Mouse (Mus musculus): ENCODE data around the gene Prl8a2. TPM values are rescaled to one million over a fixed set of nuclear protein-coding genes. Genes with fewer than 3 reads are reported as not detected.

The Prl8a2 gene
- total RNA-seq (2021): not detected
- long read RNA-seq, experiment 1: 0 reads
- long read RNA-seq, experiment 2: 0 reads

DNA sequence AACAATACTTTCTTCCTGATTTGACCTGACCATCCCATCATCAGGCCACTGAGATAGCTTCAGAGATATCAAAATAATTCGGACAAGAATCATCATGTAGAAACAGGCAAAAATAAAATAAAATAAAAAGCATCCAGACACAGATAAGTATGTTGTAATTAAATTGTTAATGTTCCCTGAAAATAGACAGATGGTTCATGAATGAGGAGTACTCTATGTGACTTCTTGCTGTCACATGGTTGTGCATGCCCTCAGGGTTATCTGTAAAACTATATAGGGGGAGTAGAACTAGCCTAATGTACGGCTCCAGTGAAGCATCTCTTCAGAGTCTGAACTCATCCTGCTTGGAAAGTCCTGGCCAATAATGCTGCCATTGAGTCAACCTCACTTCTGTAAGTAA is at the start of gene Prl8a2:
TSS of gene Prl8a2 (plus strand) at position 301 of the 400 bp plus-strand sequence.
- no peak for DNase-seq
- no peak within 1 kb of the TSS for H3K4me3 ChIP-seq
- no peak for TF ChIP-seq CTCF (IDR thresholded peaks at IDR 0.05)
- intact Hi-C loops (cut with DNase I): no loop called here
- no peak within 1 kb of the TSS for H3K27ac ChIP-seq

- no peak for TF ChIP-seq CTCF (IDR thresholded peaks at IDR 0.05)
- no peak within 1 kb of the TSS for H3K27ac ChIP-seq
- H3K4me3 ChIP-seq: no peak within 1 kb of the TSS
- DNase-seq: no peak
- intact Hi-C loops (cut with DNase I): no loop called here
These were observed 32.9 kb upstream of the Prl8a2 start, which contains the start of gene Prl6a1 for GRCm38 (mm10) chr13:27312334-27313225. Gene Prl6a1, plus strand, starts transcription at chr13:27312627.

GRCm38 (mm10) chr13:27334989-27335388 is 10.5 kb upstream of the Prl8a2 start:
- H3K4me3 ChIP-seq: no peak overlapping the region
- intact Hi-C loops (cut with DNase I): no loop called here

GRCm38 (mm10) chr13:27342733-27343275 is 2.7 kb upstream of the Prl8a2 start:
- Histone ChIP-seq H3K4me3 (no peak overlapping the region), H3K27ac (no peak overlapping the region)
- DNase-seq: no peak
- TF ChIP-seq CTCF (IDR thresholded peaks at IDR 0.05): no peak
- intact Hi-C loops (cut with DNase I): no loop called here

More at GRCm38 (mm10) chr13:27334989-27335388, 10.5 kb upstream of the Prl8a2 start:
- TF ChIP-seq CTCF (IDR thresholded peaks at IDR 0.05): no peak
- no peak overlapping the region for H3K27ac ChIP-seq
- no peak for DNase-seq

- intact Hi-C loops (cut with DNase I): no loop called here
- Histone ChIP-seq H3K27ac (no peak within 1 kb of the TSS), H3K4me3 (no peak within 1 kb of the TSS)
- TF ChIP-seq CTCF (IDR thresholded peaks at IDR 0.05): no peak
- no peak for DNase-seq
These were observed 45.3 kb downstream of the Prl8a2 start, which contains the start of gene Prl2b1 for GRCm38 (mm10) chr13:27390746-27391145. Gene Prl2b1, minus strand, starts transcription at chr13:27390846.

GRCm38 (mm10) chr13:27399061-27399724 is 53.7 kb downstream of the Prl8a2 start:
- H3K27ac ChIP-seq: no peak overlapping the region
- no peak for DNase-seq
- H3K4me3 ChIP-seq: no peak overlapping the region
- intact Hi-C loops (cut with DNase I): no loop called here
- TF ChIP-seq CTCF (IDR thresholded peaks at IDR 0.05): no peak

Other genes starting within 250 kb of the Prl8a2 start
- not detected for gene Prl3d2, start 224.0 kb upstream of the Prl8a2 start, total RNA-seq (2021)
- not detected for gene Prl3d3, start 188.9 kb upstream of the Prl8a2 start, total RNA-seq (2021)
- not detected for gene Prl3c1, start 149.0 kb upstream of the Prl8a2 start, total RNA-seq (2021)
- not detected for gene Prl3b1, start 103.8 kb upstream of the Prl8a2 start, total RNA-seq (2021)
- not detected for gene Prl3a1, start 86.2 kb upstream of the Prl8a2 start, total RNA-seq (2021)
- gene Prl6a1, start 33.0 kb upstream of the Prl8a2 start, total RNA-seq (2021): not detected
- gene Prl2b1, start 45.2 kb downstream of the Prl8a2 start, total RNA-seq (2021): not detected
- not detected for gene Prl8a6, start 93.0 kb downstream of the Prl8a2 start, total RNA-seq (2021)
- gene Prl8a8, start 167.5 kb downstream of the Prl8a2 start, total RNA-seq (2021): not detected
- not detected for gene Prl8a9, start 218.9 kb downstream of the Prl8a2 start, total RNA-seq (2021)
- gene Prl8a1, start 236.5 kb downstream of the Prl8a2 start, total RNA-seq (2021): not detected